Comparison of ENCODE assay signal across 12 mouse cellular contexts in the genomic region with DNA sequence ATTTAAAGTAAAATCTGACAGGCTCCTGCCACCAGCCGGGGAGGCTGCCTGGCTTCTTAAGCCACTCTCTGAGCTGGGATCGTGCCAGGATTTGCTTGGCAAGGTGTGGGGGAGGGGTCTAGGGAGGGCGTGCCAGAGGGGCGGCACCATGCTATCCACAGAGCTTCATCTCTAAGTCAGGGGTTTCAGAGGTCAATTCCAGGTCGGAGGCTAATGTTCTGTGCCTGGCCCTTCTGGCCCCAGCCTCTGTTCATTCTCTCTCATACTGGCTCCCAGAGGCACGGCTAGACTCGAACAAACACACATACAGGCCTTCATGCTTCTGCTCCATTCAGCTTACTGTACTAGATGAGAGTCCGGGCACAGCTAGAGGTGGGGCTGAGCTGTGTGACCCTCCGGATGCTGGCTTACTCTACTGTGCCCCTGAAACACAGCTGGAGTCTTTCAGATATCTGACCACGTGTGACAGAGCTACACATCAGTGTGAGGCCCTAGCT. TPM values are rescaled to one million over a fixed set of nuclear protein-coding genes. Genes with fewer than 3 reads are reported as not detected.
A peak's percentile ranks its signal among the peaks of the same experiment; 100 is the strongest.
DNase-seq lines count a peak whose midpoint lies in the region; ATAC-seq lines count a peak whose summit lies in the region.
"Had no signal": no experiment of that assay in that cellular context is flagged by ENCODE, and none has a peak within 500 bp of the region (broad histone marks: within the 10 kb centered on the region; RNA-seq: fewer than 3 reads in every experiment).

No protein-coding gene starts in this region.

- 21% methylated on average over 10 of the region's 10 CpGs for WGBS in forebrain, embryonic 11.5 days

- H3K9ac ChIP-seq in forebrain, embryonic 11.5 days (ENCODE audit: low read length) = no peak overlapping the region

- ATAC-seq in forebrain, embryonic 11.5 days (replicated peaks; ENCODE audit: low FRiP score) = peak; percentile 84

- H3K27ac ChIP-seq in forebrain, embryonic 11.5 days (ENCODE audit: low read depth, low read length) = peak overlapping the region; percentile 65
- H3K27ac ChIP-seq: macrophage had no signal

- DNase-seq in left cerebral cortex, postnatal 4 days = peak; percentile 53
- DNase-seq in left cerebral cortex, adult 8-10 months (ENCODE audit: low spot score in 2 of 2) = no peak
- peak; percentile 77 for DNase-seq in forebrain, embryonic 11.5 days (ENCODE audit: low spot score)
- peak; percentile 39 to 47 for DNase-seq in kidney, postnatal 25 days
- DNase-seq in retina, adult 2 months (ENCODE audit: low read depth, low spot score) = peak; percentile 39
- DNase-seq in layer of hippocampus, postnatal 36 days = no peak
- no peak for DNase-seq in right cerebral cortex, adult 2 months (ENCODE audit: low spot score in 2 of 2)
- DNase-seq in cerebellum, adult 11 months = no peak
- DNase-seq: cerebellum, adult 8-10 months; gastrocnemius, postnatal 14 days had no signal

- no peak overlapping the region for H3K4me3 ChIP-seq in forebrain, embryonic 11.5 days (ENCODE audit: low read depth, low read length)

- intact Hi-C loops in left cerebral cortex, postnatal 4 days (cut with DNase I) = no loop called here

- H3K4me2 ChIP-seq in forebrain, embryonic 11.5 days (ENCODE audit: low read depth, low read length, severe bottlenecking) = no peak overlapping the region; the same call in 1 of the 2 replicates

- H3K4me1 ChIP-seq in forebrain, embryonic 11.5 days (replicated peaks; ENCODE audit: control insufficient read depth, insufficient read depth, low read length) = peaks cover 15% of the 10 kb centered on the region

- no peaks in the 10 kb centered on the region for H3K36me3 ChIP-seq in forebrain, embryonic 11.5 days (ENCODE audit: control insufficient read depth, insufficient read depth, low read length)
- H3K36me3 ChIP-seq: G1E had no signal

- H3K27me3 ChIP-seq in forebrain, embryonic 11.5 days (ENCODE audit: control insufficient read depth, insufficient read depth, low read length) = no peaks in the 10 kb centered on the region

- H3K9me3 ChIP-seq in forebrain, embryonic 11.5 days (ENCODE audit: control insufficient read depth, low read length) = no peaks in the 10 kb centered on the region

RNA-seq across cellular contexts. Expression of gene Bfsp2, which starts 44.9 kb away (rescaled TPM):
- total RNA-seq in left cerebral cortex, postnatal 4 days (2021) = 1 to 10 TPM in 1 of 2 experiments, under 1 TPM in 1; 0.77 to 1.5 TPM
- total RNA-seq in left cerebral cortex, adult 8-10 months (2022) = 1 to 10 TPM; 3.0 to 3.6 (median 3.3) TPM
- polyA plus RNA-seq in forebrain, embryonic 11.5 days (2014; fragmentation: Nextera tagmentation; extraction: Ambion mirVana) = 0.65 and 1.8 TPM in 2 replicates
- total RNA-seq in layer of hippocampus, postnatal 36 days (2021) = 1 to 10 TPM; 5.0 to 6.0 TPM
- total RNA-seq: G1E had no signal
- polyA plus RNA-seq: G1E, macrophage had no signal

Comparison
In these comparisons a context has a peak if more than half of its experiments do, and no peak if none do; other contexts are left out.
1. DNase-seq: peak in left cerebral cortex, postnatal 4 days (single experiment), forebrain, embryonic 11.5 days (single experiment), kidney, postnatal 25 days (2 of 2) and retina, adult 2 months (single experiment); none in left cerebral cortex, adult 8-10 months (0 of 2), layer of hippocampus, postnatal 36 days (0 of 2), right cerebral cortex, adult 2 months (0 of 2) and cerebellum, adult 11 months (single experiment).